Mouse (Mus musculus) kidney, adult 2 months (tissue): ENCODE results near the gene Zfp235. TPM values are rescaled to one million over a fixed set of nuclear protein-coding genes. Genes with fewer than 3 reads are reported as not detected.

Source experiments
- DNase-seq: peaks from one replicate; pipeline ENCODE4 v3.0.0; 2021
- H3K27ac ChIP-seq: fragments of 200-500 bp; 2 replicates; pipeline ENCODE4 v1.5.1; 2012; ENCODE audit warnings: low read depth, low read length, control low read depth, inconsistent platforms; ENCODE audit not compliant: insufficient read depth
- H3K27me3 ChIP-seq: fragments of 200-500 bp; replicated peaks from 2 replicates; pipeline ENCODE4 v1.6.1; 2012; ENCODE audit warnings: mild to moderate bottlenecking, moderate library complexity, low read length, inconsistent platforms; ENCODE audit not compliant: control insufficient read depth, insufficient read depth
- H3K36me3 ChIP-seq: fragments of 200-500 bp; 2 replicates; pipeline ENCODE4 v1.6.1; 2012; ENCODE audit warnings: mild to moderate bottlenecking, moderate library complexity, low read length, inconsistent platforms; ENCODE audit not compliant: control insufficient read depth, insufficient read depth
- H3K4me1 ChIP-seq: fragments of 200-500 bp; 2 replicates; pipeline ENCODE4 v1.6.1; 2011; ENCODE audit warnings: low read length; ENCODE audit not compliant: control insufficient read depth, insufficient read depth
- H3K4me3 ChIP-seq: fragments of 200-500 bp; 2 replicates; pipeline ENCODE4 v1.5.1; 2011; ENCODE audit warnings: mild to moderate bottlenecking, low read depth, low read length, control low read depth; ENCODE audit not compliant: insufficient read depth
- CTCF ChIP-seq: fragments of 200-500 bp; conservative IDR thresholded peaks from 2 replicates; pipeline ENCODE4 v1.5.1; 2011; ENCODE audit warnings: low read depth, mild to moderate bottlenecking, control low read depth, low read length, moderate library complexity, mixed read lengths; ENCODE audit not compliant: insufficient read depth, insufficient read length
- POLR2A ChIP-seq: fragments of 200-500 bp; IDR thresholded peaks from one replicate; pipeline ENCODE4 v1.6.1; 2011; ENCODE audit warnings: low read depth, low read length, control low read depth
- WGBS: fragments of 180-500 bp; shearing (Covaris S2); methylation state at CpG from one replicate; pipeline ENCODE4 v1.1.7; 2018; 5-methylcytosine and 5-hydroxymethylcytosine counted together
- polyA plus RNA-seq: library from polyadenylated mRNA; depleted of rRNA; stranded (reverse); fragments of >200 nt; gene quantifications from 2 replicates; pipeline ENCODE4 v1.2.3, GENCODE M21; 2012; rRNA removed

Zfp235 gene
- 5.6 and 6.6 TPM in 2 replicates for polyA plus RNA-seq

DNA sequence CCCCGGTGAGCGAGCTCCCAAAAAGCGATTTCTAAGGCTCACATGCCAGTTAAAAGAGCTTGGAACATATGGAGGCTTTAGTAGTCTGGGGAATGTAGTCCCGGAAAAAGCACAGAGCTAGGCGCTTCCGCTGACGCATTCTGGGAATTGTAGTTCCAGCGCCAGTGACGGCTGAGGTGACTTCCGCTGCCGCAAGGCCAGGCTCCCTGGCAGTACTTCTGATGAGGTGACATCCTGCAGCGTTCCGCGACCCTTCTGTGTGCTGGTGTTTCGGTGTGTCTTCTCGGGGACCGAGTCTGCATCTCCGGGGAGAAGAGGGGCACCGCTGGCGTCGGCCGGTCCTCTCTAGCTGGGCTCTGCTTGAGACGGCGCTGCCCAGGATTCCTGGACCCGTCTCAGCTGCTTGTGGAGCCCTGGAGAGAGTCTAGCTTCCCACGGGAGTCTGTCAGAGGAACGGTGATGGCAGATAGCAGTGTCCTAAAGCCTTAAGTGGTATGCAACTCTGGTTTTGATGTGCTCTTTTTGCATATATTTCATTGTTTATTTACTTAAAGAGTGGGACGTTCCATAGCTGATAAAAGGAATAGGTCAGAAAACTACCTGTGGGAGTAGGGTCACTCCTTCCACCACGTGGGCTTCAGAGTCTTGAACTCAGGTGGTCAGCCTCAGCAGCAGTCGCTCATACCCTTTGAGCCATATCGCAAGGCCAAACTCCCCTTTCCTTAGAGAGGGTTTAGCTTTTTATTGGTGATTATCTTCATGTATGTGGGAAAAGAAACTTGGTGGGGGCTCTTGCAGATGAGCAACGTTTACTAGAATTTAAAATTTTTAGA is at the start of gene Zfp235:
Gene Zfp235 (plus strand): TSS at position 174 of the 833 bp plus-strand sequence.
- Histone ChIP-seq H3K36me3 (no peaks in the 10 kb centered on the region), H3K27me3 (no peaks in the 10 kb centered on the region), H3K4me1 (peaks cover 6% of the 10 kb centered on the region; the same call in 1 of the 2 replicates), H3K4me3 (peak within 1 kb of the TSS; percentile 82), H3K27ac (no peak within 1 kb of the TSS)
- TF ChIP-seq CTCF: no peak
- TF ChIP-seq POLR2A: peak; percentile 34
- DNase-seq: peak; percentile 93
- WGBS: 3% methylated on average over 32 of the region's 32 CpGs

DNA sequence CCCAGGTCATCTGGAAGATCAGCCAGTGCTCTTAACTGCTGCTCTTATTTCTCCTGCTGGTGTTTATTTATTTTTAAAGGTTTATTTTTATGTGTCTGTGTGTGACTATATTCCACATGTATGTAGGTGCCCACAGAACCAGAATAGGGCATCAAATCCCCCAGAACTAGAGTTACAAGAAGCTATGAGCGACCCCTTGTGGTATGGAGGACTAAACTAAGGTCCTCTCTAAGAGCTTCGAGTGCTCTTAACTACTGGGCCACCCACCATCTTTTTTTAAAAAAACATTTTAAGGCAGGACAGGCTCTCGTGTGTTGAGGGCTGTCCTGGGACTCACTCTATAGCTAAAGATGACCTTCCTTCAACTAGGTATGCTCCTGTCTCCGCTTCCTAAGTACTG is 47.1 kb upstream of the Zfp235 start:
- Histone ChIP-seq H3K27ac (no peak overlapping the region), H3K4me3 (no peak overlapping the region), H3K4me1 (peaks cover 8% of the 10 kb centered on the region; the same call in 1 of the 2 replicates), H3K27me3 (no peaks in the 10 kb centered on the region), H3K36me3 (peaks cover 3% of the 10 kb centered on the region)
- WGBS: 96% methylated on average over 4 of the region's 4 CpGs
- TF ChIP-seq POLR2A (no peak), CTCF (no peak)
- DNase-seq: no peak

DNA sequence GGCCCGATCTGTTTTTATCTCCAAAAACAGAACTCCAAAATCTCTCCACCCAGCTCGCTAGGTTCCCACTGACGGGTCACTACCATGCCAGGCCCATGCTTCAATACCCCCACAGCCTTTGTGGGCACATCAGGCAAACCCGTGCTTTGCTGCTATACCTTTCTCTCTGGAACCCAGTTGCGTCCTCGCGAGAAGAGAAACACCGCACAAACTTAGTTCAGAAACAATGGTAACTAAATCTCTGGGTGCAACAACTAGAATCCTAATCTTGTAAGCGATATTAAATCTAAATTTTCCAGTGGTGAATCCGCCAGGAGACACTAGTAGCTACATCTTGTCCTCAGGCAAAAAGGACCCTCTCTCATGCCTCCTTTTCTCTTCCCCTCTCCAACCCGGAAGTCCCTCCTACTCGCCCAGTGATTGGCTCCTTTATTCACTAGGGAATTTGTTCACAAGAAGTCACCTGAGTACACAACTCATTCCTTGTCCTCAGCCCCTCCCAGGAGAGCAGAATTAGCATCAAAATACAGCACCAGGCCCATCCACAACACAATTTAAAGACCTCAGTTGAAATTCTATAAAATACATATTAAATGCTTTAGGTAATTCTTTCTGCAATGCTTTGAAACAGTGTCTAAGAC is 46.4 kb upstream of the Zfp235 start:
- Histone ChIP-seq H3K27ac (no peak overlapping the region), H3K36me3 (peaks cover 3% of the 10 kb centered on the region), H3K4me3 (no peak overlapping the region), H3K27me3 (no peaks in the 10 kb centered on the region), H3K4me1 (peaks cover 5% of the 10 kb centered on the region; the same call in 1 of the 2 replicates)
- TF ChIP-seq CTCF (no peak), POLR2A (no peak)
- 97% methylated on average over 12 of the region's 12 CpGs for WGBS
- DNase-seq: no peak

DNA sequence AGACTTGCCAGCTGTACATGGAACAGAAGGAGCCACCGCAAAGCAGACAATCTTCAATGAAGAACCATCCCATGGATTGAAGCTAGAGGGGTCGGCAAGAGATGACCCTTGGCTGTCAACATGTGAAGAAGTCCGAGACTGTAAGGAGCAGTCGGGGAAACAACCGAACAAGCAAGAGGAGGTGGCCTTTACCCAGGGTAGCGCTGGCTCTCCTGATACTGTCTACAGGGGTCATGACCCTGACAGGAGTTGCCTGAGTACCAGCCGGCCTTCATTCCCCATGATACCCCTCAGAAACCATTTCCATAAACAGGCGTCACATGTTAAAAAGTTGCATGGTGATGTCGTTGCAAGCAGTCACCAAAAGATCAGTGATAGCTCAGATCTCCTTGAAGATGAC is 29.6 kb upstream of the Zfp235 start:
- H3K27ac ChIP-seq: no peak overlapping the region
- H3K36me3 ChIP-seq: peaks cover 32% of the 10 kb centered on the region
- DNase-seq: no peak

DNA sequence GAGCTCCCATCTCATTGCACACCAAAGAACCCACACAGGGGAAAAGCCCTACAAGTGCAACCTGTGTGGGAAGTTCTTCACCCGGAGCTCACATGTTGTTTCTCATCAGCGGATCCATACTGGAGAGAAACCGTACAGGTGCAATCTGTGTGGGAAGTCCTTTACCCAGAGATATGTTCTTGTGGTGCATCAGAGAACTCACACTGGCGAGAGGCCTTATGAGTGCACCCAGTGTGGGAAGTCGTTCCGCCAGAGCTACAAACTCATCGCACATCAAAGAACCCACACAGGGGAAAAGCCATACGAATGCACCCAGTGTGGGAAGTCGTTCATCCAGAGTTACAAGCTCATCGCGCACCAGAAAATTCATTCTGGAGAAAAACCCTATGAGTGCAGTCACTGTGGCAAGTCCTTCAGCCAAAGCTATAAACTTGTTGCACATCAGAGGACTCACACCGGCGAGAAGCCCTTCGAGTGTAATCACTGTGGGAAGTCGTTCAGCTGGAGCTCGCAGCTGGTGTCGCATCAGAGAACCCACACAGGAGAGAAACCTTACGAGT is 28.7 kb upstream of the Zfp235 start:
- H3K4me1 ChIP-seq: no peaks in the 10 kb centered on the region
- no peak overlapping the region for H3K4me3 ChIP-seq
- TF ChIP-seq CTCF (no peak), POLR2A (no peak)
- DNase-seq: no peak
- 96% methylated on average over 18 of the region's 18 CpGs for WGBS
- H3K27ac ChIP-seq: no peak overlapping the region
- peaks cover 29% of the 10 kb centered on the region for H3K36me3 ChIP-seq
- H3K27me3 ChIP-seq: no peaks in the 10 kb centered on the region

More for the DNA sequence above, 29.6 kb upstream of the Zfp235 start:
- TF ChIP-seq POLR2A: no peak
- H3K27me3 ChIP-seq: no peaks in the 10 kb centered on the region
- WGBS: 96% methylated on average over 9 of the region's 9 CpGs
- H3K4me1 ChIP-seq: no peaks in the 10 kb centered on the region
- no peak overlapping the region for H3K4me3 ChIP-seq

DNA sequence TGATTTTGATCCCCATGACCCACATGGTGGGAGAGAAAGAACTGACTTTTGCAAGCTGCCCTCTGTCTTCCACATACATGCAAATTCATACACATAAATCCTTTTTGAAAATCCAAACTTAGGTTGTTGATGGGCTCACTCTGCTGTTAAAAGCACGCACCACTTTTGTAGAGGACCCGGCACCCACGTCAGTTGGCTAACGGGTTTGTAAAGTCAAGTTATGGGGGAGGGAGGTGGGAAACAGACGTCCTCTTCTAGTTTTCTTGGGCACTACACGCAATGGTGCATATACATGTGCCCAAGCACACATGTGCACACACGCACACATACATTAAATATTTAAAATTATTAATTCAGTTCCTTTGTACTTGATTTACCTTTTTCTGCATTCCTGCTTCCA is 23.1 kb upstream of the Zfp235 start:
- no peak for TF ChIP-seq POLR2A
- TF ChIP-seq CTCF: no peak
- Histone ChIP-seq H3K4me1 (peaks cover 3% of the 10 kb centered on the region; the same call in 1 of the 2 replicates), H3K4me3 (no peak overlapping the region), H3K27ac (no peak overlapping the region), H3K36me3 (peaks cover 2% of the 10 kb centered on the region), H3K27me3 (no peaks in the 10 kb centered on the region)
- WGBS: 98% methylated on average over 7 of the region's 7 CpGs
- DNase-seq: no peak

DNA sequence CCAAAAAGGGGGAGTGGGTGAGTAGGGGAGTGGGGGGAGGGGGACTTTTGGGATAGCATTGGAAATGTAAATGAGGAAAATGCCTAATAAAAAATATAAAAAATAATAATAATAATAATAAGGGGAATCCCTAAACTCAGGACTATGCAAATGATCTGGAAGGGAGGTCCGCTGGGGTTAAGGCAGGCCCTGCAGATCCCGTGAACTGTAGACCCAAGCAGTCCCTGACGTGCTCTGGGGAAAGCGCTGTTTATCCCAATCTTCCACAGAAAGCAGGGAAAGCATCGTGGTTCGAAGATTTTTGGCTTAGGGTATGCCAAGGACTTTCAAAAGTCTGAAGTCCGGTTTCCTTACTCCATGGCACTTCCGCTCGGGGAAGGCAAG is 22.2 kb upstream of the Zfp235 start:
- peak overlapping the region; percentile 95 for H3K27ac ChIP-seq
- H3K27me3 ChIP-seq: no peaks in the 10 kb centered on the region
- H3K4me1 ChIP-seq: peaks cover 3% of the 10 kb centered on the region; the same call in 1 of the 2 replicates
- TF ChIP-seq POLR2A (no peak), CTCF (no peak)
- WGBS: 5% methylated on average over 9 of the region's 9 CpGs
- peaks cover under 1% of the 10 kb centered on the region; the same call in 1 of the 2 replicates for H3K36me3 ChIP-seq
- DNase-seq: no peak
- peak overlapping the region; percentile 76 for H3K4me3 ChIP-seq
